Mouse (Mus musculus) inflammation-experienced regulatory T-cells, adult 6 months (primary cell): Measurements from ENCODE around the gene Ppm1m. TPM values are rescaled to one million over a fixed set of nuclear protein-coding genes. Genes with fewer than 3 reads are reported as not detected.

Experiments used
- ATAC-seq: one replicate; pipeline ENCODE4 v1.8.0; 2017
- polyA plus RNA-seq, 3 experiments: library from polyadenylated mRNA; unstranded; fragments of 100-300 nt; shearing (Covaris generic); gene quantifications; one replicate each; pipeline ENCODE4 v1.2.1; 2017

The Ppm1m gene
- polyA plus RNA-seq, 3 experiments from 2014 or later = 11.2 to 27.9 (median 20.4) TPM

DNA sequence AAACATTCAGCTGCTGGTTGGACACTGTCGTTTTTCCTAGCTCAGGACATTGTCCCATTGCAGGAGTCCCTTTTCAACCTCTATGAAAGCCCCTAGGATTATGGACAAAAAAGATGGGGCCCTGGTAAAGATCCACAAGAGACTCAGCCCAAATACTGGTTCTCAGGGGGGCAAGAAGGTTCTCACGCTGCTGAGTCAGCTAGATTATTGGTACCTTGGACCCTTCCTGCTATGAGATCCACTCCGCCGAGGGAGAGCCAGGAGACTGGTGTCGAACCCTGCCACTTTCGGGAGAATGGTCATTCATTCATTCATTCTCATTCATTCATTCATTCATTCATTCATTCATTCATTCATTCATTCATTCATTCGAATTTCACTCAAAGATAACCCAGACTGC lies 17.4 kb upstream of the Ppm1m start:
- no peak for ATAC-seq

DNA sequence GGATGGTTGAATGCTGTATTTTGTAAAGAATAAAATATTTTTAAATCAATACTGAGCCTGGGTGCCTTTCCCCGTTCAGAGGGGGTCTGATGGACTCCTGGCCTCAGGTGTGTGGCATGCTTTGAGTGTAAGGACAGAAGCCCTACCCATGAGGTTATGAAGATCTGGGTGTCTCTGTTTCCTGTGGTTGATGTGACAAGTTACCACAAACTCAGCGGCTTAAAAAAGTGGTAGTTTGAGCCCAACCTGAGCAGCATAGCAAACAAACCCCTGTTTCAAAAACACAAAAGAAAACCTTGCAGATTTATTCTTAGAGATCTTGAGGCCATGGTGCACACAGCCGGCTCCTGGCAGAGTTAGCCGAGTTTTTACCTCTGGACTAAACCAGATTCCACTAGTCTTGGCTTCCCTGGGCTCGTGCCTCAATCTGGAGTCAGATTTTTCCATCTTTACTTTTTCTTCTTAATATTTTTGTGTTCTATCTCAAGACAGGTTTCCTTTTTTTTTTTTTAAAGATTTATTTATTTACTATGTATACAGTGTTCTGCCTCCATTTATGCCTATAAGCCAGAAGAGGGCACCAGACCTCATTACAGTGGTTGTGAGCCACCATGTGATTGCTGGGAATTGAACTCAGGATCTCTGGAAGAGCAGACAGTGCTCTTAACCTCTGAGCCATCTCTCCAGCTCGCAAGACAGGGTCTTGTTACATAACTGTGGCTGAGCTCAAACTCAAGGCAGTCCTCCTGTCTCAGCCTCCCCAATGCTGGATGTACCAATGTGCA lies 16.0 kb upstream of the Ppm1m start:
- no peak for ATAC-seq

DNA sequence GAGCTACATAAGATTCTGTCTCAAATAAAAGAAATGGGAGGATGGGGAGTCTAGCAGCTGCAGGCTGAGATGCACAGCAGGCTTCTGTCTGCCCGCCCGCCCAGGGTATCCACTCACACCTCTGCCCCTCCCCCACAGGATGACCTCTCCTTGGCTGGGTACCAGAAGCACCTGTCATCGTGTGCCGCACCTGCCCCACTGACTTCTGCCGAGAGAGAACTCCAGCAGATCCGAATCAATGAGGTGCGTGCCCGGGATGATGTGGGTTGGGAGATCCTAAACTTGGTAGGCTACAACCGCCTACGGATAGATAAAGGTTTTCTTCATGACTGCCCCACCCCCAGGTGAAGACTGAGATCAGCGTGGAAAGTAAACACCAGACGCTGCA lies 13.0 kb upstream of the Ppm1m start:
- no peak for ATAC-seq

DNA sequence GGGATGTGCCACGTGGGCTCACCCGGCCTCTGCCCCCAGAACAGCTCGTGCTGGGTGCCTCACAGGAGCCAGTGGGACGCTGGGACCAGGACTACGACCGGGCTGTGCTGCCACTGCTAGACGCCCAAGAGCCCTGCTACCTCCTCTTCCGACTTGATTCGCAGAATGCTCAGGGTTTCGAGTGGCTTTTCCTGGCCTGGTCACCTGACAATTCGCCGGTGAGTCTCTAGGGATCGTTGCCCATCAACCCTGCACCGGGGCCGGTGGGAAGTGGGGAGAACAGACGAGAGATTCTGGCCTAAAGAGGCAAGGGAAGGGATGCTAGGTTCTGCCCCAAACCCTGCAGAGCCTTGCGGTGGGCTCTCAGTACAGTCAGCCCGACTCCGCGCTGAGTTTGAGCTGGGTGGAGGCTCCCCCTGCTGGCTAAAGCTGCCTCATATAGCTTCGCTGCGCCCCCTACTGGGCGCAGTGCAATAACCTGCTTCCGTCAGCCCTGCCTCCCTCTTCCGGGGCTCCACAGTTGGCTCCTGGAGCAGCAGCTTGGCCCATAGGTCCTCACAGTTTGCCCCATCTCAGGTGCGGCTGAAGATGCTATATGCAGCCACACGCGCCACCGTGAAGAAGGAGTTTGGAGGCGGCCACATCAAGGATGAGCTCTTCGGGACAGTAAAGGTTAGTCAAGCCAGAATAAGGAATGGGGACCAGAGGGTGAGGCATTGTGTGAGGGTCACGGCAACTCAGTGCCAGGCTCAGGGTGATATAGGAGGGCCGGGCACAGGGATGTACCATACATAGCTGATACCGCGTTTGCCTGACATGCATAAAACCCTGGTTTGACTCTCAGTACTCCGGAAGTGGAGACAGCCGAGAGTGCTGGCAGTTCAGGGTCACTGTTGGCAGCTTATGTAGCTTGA lies 12.4 kb upstream of the Ppm1m start:
- peak; percentile 72 for ATAC-seq

DNA sequence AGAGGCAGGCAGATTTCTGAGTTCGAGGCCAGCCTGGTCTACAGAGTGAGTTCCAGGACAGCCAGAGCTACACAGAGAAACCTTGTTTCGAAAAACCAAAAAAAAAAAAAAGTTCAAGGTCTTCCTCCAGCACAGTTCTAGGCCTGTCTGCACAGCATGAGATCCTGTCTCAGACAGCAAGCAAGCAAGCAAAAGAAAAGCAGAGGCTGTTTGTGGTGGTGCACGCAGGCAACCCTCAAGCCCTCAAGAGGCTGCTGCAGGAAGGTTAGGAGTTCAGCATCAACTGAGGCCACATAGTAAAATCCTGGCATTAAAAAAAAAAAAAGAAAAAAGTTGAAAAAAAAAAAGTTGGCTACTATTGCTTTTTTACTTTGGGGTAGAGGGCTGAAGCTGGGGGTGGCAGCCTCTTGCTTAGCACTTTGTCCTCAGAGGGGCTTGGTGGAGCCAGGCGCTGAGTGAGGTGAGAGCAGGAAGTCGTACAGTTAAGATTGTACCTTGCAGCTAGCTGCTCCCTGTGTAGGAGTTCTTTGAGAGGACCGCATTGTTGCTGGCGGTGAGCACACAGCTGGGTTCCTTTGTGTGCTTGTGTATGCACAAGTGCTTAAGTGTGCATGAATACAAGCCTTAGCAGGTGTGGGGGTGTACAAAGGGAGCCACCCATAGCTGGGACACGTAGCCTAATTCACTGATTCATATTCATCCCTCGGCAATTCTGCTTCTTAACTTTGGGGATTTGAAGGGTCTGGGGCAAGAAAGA lies 11.5 kb upstream of the Ppm1m start:
- peak; percentile 67 for ATAC-seq

DNA sequence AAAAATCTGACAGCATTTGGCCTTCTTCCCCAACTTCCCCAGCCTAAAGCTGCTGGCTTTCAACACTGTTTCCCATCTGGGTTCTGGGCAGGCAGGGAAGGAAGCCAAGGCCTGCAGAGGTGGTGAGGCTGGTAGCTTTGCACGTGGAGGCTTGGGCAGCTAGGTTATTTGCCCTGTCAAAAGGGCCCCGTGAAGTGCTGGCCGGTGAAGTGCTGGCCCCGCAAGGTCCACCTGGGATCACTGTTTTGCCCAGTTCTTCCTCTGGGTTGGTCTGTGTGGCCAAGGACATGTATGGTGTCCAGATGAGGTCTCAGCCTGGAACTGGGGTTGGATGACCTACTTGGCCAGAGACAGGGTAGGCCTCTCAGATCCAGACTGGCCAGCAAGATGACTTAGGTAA lies 10.4 kb upstream of the Ppm1m start:
- ATAC-seq = no peak

DNA sequence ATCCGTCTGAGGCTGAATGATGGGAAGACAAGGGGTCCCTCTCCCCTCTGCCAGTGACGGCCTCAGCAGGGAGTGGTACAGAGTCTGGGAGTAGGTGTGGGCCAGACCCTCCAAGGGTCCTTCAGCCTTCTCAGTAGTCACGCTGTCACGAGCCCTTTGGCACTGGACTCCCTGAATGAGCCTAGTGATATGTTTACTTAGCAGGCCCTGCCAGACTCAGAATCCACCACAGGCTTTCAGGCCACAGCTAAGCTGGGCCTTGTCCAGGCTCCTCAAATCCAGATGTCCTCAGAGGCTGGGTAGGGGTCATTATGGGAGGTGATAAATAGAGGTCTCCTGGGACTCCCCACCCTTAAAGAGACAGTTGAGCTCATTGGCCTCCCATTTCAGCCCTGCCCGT lies 8.6 kb upstream of the Ppm1m start:
- no peak for ATAC-seq

DNA sequence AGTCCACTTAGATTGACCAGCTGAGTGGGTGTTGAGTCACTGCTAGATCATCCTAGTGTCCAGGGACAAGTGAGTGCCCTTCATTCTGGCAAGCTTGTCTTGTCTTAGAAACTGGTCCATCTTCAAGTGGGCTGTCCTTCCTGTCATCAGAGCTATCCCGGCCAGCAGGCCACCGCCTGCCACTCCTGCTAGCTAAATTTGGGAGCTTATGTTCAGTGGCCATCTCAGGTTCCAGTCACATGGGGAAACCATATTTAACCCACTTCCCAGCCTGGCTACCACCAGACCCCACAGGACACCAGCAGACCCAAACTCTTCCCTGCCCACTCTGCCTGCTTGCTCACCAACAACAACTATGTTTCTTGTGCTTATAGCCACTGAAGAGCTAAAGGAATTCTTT lies 7.0 kb upstream of the Ppm1m start:
- ATAC-seq = no peak

DNA sequence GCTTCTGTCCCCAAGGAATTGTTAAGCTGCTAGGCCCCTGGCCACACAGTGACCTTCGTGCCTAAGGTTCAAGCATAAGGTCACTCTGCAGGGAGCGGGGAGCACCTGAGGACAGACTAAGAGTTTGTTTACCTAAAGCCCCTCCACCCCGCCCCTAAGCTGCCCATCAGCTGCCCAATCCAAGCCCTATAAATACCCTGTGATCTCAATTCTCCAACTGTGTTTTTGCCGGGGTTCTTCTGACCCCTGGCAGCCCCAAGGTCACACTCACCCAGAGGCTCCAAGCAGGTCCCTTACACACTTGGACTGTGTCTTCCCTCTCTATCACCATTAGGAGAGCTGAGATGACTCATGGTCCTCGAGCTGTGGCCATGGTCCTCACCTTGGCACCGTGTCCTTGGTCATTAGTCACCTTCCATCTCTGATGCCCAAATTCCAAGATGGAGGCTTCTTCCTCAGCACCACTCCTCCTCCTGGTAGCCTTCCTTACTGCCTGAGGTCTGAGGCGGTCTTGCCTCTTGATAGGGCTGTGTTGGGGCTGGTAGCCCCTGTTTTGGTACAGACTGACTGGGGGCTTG lies 6.3 kb upstream of the Ppm1m start:
- ATAC-seq = no peak

DNA sequence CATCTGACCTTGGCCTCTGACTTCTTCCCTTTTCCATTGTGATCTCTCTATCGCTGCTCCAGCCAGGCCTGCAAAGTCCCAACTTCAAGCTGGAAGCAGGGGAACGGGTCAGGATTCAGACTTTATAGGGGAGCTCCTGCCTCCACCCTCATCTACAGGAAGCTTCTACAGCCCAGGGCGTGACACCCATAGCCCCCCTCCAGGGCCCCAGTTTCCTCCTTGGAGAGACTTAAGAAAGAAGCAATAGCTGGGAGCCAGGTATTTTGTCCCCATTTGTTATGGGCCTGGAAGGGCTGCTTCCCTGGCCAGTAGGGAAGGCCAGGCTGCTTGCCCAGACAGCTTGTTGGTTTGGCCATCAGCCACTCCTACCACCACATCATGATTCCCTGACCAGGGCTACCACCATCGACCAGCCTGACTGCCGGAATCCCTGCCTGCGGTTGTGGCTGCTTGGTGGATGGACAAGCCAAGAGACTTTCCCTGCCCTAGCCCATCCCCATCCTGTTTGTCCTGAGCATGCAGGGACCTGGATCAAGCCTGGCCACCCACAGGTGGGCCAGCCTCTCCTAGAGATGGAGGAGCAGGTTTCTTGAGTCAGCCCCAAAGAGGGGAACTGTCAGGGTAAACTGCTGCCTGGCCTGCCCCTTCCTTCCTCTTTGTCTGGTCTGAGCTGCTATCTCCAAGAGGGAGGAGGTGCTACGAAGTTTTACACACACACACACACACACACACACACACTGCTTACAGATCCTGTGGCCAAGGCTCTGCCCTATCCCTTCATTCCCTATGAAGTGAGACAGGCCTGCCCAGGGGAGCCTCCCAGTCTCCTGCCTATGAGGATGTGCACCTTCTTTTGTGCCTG lies 4.7 kb upstream of the Ppm1m start:
- no peak for ATAC-seq

DNA sequence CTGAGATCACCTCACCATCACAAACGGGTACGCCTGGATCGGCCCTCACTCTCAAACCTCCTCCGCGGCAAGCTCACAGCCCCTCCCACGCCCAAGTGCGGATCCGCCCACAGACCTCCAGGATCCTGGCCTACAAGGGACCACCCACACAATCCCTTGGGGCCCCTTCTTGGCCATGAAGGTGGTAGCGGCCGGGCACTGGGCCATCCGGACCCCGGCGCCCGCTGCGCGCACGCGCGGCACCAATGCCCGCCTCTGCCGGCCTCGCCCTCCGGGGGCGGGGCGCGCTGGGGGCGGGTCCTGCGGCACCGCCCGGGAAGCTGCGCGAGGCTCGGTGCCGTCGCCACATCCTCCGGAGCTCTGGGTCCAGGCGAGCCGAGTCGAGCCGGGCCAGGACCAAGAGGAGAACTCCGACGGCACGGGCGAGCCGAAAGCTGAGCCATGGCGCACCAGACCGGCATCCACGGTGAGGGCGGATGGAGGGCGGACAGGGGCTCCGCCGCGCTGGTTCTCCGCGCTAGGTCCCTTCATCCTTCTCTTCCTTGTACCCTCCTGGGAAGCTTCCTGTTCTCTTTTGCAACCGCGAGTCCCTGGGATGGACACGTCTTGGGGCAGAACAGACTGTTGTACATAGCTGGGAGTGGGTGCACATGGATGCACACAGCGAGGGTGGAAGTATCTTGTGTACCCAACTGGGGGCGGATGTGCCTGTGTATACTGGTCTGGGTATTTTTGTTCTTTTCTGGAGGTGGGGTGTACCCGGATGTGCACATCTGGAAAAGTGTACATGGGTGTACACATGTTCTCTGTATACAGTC lies 3.5 kb upstream of the Ppm1m start, which contains the start of gene Twf2:
Gene Twf2 (plus strand): TSS at position 290 of the 818 bp plus-strand sequence.
- ATAC-seq = peak; percentile 79

DNA sequence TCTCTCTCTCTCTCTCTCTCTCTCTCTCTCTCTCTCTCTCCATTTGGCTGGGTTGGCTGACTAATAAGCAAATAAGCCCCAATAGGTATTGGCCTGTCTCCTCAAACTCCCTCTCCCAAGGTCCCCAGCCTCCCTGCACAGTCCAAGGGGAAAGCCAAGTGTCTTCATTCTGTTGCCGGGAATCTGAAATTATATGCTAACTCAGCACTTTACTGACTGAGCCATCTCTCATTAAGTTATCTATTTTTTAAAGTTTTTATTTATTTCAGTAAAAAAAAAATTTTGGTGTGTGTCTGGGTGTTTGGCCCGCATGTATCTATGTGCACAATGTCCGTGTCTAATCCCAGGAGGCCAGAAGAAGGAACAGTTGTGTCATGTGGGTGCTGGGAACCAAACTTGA lies 2.3 kb upstream of the Ppm1m start:
- ATAC-seq = no peak

DNA sequence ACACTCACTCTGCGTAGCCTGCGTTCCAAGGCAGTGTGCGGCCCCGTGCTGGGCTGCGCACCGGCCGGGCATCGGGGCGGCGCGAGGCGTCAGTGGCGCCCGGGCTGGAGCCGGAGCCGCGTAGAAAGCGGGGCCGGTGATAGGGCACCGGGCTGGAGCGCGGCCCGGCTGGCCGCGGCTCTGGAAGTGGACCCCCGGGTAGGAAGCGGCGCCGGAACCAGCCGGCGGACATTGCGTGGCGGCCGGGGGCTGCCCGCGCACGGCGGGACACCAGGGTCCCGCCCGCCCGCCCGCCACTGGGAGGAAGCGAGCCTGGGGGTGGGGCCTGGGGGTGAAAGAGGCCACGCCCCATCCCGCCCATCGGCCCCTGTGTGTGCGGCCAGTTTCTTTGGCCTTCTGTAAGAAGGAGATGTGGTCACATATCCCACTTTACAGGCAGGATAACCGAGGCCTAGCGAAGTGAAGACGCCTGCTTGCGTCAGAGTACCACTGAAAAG lies 536 bp downstream of the Ppm1m start:
- ATAC-seq = peak; percentile 13

DNA sequence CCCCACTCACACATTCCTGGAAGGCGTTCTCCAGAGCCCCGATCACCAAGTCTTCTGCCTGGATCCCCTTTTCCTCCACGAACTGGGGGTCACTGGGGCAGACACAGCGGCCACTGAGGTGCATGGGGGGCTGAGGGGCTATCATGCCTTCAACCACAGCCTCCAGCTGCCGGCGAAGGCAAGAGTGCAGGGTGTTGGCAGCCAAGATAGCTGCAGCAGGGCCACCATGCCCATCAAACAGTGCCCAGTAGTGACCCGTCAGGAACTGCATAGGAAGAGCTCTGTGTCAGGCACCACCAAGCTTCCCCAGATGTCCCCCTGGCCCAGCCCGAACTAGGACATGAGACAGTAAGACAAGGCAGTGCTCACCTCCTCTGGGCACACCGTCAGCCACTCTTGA lies 1.8 kb downstream of the Ppm1m start:
- no peak for ATAC-seq

DNA sequence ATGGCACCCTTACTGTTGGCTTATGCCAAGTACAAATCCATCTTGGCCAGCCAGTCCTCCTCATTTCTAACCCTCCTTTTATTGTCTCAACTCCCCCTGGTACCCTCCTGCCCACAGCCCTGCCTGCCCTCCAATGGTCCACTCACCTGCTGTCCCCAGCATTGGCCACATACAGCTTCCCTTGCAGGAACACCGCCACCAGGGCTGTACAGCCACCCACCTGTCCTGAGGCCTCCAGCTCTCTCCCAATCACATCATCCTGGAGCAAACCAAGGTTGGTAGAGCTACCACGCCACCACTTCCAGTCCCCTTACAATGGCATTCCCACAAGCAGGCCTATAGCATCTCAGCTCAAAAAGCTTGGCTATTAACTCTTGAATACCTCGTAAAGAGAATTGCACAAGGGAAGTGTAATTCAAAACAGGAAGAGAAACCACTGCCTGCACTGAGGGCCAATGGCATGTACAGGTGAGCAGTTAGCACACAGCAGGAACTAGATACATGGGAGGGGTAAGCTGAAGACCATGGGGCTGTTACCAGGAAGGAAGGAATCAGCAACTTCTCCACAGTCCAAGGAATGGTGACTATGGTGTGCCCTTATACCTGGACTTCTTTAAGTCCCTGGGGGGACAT lies 2.3 kb downstream of the Ppm1m start:
- peak; percentile 36 for ATAC-seq

DNA sequence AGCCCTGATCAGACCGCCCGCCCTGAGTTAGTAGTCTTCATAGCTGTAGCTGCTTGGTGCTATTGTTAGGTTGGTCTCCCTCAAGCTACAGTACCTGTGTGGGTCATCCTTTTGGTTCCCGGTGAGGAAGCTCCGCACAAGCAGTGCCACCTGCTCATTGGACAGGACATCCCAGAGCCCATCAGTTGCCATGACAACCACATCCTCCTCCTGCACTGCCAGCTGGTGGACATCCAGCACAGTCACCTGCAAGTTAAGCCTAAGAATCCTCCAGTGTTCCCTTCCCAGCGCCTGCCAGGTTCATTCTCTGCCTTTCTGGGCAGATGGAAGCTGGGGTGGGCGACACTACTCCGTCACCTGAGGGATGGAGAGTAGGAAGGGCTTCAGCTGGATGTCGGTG lies 3.9 kb downstream of the Ppm1m start:
- ATAC-seq = no peak

DNA sequence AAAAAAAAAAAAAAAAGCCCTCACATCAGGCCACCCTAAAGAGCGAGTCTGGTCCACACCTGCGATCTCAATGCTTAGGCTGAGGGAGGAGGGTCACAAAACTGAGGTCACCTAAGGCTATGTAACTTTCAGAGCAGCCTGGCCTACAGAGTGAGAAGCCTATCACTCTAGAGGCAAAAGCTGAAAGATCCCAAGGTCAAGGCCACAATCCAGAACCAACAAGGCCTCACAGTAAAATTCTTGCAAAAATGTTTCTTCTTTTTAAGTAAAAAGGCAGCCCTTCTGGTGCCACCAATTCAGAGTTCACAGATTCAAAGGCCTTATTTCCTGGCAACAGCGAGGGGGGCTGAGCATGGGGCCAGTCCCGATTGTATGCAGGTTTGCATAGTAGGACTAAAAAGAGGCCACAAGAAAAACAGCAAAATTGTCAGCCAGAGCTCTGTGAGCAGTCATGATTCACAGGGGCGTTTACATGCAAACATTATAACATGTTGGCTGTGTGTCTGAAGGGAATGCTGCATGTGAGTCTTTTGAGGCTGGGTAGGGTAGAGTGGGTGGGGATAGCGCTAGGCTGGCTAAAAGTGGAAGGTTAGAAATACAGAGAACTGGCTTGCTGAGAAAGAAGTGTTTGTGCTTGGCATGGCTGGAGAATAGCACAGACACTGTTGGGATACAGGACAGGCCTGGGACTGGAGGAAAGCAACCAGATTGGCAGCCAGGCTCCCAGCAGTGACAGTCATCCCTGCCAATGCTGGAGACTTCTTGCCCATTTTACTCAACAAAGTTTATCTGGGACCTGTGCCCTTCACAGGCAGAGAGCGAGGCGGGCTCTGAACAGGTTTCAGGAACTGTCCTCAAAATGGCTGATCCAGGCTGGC lies 5.4 kb downstream of the Ppm1m start:
- ATAC-seq = peak; percentile 16

DNA sequence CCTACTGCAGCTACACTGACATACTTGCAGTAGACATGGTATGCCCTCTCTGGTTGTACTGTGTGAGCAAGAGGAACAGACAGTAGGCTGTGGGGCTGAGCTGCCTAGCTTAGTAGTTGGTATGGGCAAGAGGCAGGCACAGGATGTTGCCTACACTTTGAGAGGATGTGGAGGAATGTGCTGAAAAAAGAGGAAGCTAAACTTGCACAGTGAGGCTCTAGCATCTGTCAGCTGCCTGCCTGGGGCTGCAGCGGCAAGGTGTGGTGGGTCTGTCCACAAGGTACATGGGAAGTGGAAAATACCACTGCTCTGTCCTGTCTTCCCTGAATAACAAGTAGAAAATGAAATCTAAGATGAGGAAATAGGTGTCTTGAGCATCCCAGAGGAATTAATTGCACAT lies 6.5 kb downstream of the Ppm1m start:
- peak; percentile 67 for ATAC-seq

DNA sequence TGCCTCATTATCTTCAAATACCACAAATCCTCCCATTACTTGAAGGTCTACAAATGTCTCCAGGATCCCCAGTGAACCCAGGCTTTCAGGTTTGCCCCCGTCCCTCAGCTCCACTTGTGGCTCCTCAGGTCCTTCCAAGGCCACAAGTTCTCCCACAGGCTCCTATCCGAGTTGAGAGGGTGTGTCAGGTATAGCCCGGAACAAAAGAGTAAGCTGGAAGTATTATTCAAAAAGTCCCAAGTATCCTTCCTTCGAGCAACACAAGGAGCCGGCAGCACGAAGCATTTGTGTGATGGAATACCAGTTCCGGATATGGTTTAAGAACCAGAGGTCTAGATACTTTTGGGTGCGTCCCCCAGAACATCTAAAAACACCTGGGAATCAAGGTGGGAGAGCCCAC lies 7.5 kb downstream of the Ppm1m start:
- no peak for ATAC-seq
